Mouse (Mus musculus) E14TG2a.4 (cell line): Measurements from ENCODE around the gene Gm3415.
"Not testable (repeated sequence)": the region's sequence is repeated elsewhere in the genome, so short reads cannot be mapped to it uniquely, and the experiment has no call there.

Experiments used
- CTCF ChIP-seq: conservative IDR thresholded peaks from 2 replicates; pipeline ENCODE4 v1.5.1; 2014; ENCODE audit warnings: low read length
- NANOG ChIP-seq: IDR thresholded peaks from 2 replicates; pipeline ENCODE4 v1.6.1; 2014; ENCODE audit warnings: borderline replicate concordance, low read length, mixed read lengths
- POU5F1 ChIP-seq: IDR thresholded peaks from 2 replicates; pipeline ENCODE4 v1.6.1; 2014; ENCODE audit warnings: low read length, borderline replicate concordance

- TF ChIP-seq CTCF, NANOG, POU5F1: not testable (repeated sequence)
Measured at GRCm38 (mm10) chr5:146599216-146599615, 43.3 kb downstream of the Gm3415 start.
